Mouse (Mus musculus): ENCODE data around the gene Acad11.

- TF ChIP-seq CTCF (IDR thresholded peaks at IDR 0.05; ENCODE audit: low read depth) = no peak
- TF ChIP-seq EP300 (IDR thresholded peaks at IDR 0.05; ENCODE audit: low read depth) = no peak
These were observed 94.1 kb downstream of the Acad11 start for GRCm38 (mm10) chr9:104157291-104157690.

All from liver, embryonic 14.5 days (tissue).